Mouse (Mus musculus) embryonic facial prominence, embryonic 14.5 days (tissue): ENCODE measurements around the gene Lat. TPM values are rescaled to one million over a fixed set of nuclear protein-coding genes. Genes with fewer than 3 reads are reported as not detected.

Source experiments
- ATAC-seq: fragments of 200-750 bp; cut with Nextera tagmentation; 2 replicates; pipeline ENCODE4 v1.8.0; 2017; ENCODE audit warnings: low read depth, moderate number of reproducible peaks, moderate TSS enrichment
- DNase-seq: peaks from one replicate; pipeline ENCODE4 v3.0.0-alpha.2; 2015; ENCODE audit warnings: low spot score
- H3K27ac ChIP-seq: fragments of 300-500 bp; sonication (generic); replicated peaks from 2 replicates; pipeline ENCODE4 v1.5.1; 2014; ENCODE audit warnings: low read depth, mild to moderate bottlenecking, low read length, moderate library complexity
- H3K27me3 ChIP-seq: fragments of 300-500 bp; sonication (generic); replicated peaks from 2 replicates; pipeline ENCODE4 v1.6.1; 2014; ENCODE audit warnings: low read length; ENCODE audit not compliant: control insufficient read depth, insufficient read depth
- H3K36me3 ChIP-seq: fragments of 300-500 bp; sonication (generic); 2 replicates; pipeline ENCODE4 v1.6.1; 2014; ENCODE audit warnings: low read length, mixed read lengths; ENCODE audit not compliant: control insufficient read depth, insufficient read depth
- H3K4me1 ChIP-seq: fragments of 300-500 bp; sonication (generic); 2 replicates; pipeline ENCODE4 v1.6.1; 2014; ENCODE audit warnings: antibody characterized with exemption, low read length; ENCODE audit not compliant: control insufficient read depth, insufficient read depth
- H3K4me2 ChIP-seq: fragments of 300-500 bp; sonication (generic); 2 replicates; pipeline ENCODE4 v1.6.1; 2014; ENCODE audit warnings: low read depth, mild to moderate bottlenecking, low read length, moderate library complexity, mixed read lengths
- H3K4me3 ChIP-seq: fragments of 300-500 bp; sonication (generic); 2 replicates; pipeline ENCODE4 v1.5.1; 2014; ENCODE audit warnings: low read depth, mild to moderate bottlenecking, low read length
- H3K9ac ChIP-seq: fragments of 300-500 bp; sonication (generic); 2 replicates; pipeline ENCODE4 v1.6.1; 2014; ENCODE audit warnings: low read depth, mild to moderate bottlenecking, low read length, moderate library complexity, mixed read lengths
- H3K9me3 ChIP-seq: fragments of 300-500 bp; sonication (generic); 2 replicates; pipeline ENCODE4 v1.6.1; 2016; ENCODE audit warnings: low read length; ENCODE audit not compliant: control insufficient read depth
- WGBS: fragments of 180-500 bp; shearing (Covaris S2); extraction: QIAGEN DNeasy Blood & Tissue Kit; methylation state at CpG from one replicate; pipeline ENCODE4 v1.1.7; 2014; 5-methylcytosine and 5-hydroxymethylcytosine counted together
- polyA plus RNA-seq: library from polyadenylated mRNA; unstranded; fragments of >200 nt; fragmentation: Nextera tagmentation; extraction: Ambion mirVana; gene quantifications from 2 replicates; pipeline ENCODE4 v1.2.1, GENCODE M21; 2014

Gene Lat
- polyA plus RNA-seq, 1 experiment from 2014 or later: 2.3 TPM

DNA sequence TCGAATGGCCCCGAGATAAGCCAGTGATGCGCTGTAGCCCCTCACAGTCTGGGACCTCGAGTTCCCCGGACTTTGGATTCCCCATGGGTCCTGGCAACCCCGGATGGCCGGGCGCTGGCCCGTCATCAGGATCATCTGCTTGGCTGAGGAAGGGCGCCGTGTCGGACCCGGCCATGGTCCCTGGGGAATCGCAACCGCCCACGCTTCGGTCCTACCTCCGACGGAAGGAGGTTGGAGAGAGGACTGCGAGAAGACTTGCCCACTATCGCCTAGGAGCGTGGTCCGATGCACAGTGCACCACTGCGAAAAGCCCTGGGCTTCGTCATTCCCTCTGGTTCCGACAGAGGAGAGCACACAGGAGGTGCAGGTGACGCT lies 7.5 kb upstream of the Lat start:
- Histone ChIP-seq H3K36me3 (peaks cover 15% of the 10 kb centered on the region), H3K27ac (no peak overlapping the region; the same call in 1 of the 2 replicates), H3K4me1 (peaks cover 6% of the 10 kb centered on the region; the same call in 1 of the 2 replicates), H3K9ac (peak overlapping the region; percentile 84), H3K4me2 (peak overlapping the region; percentile 94), H3K27me3 (no peaks in the 10 kb centered on the region), H3K4me3 (peak overlapping the region; percentile 85), H3K9me3 (no peaks in the 10 kb centered on the region)
- no peak for DNase-seq
- ATAC-seq: peak; percentile 54; the same call in 1 of the 2 replicates
- WGBS: under 1% methylated on average over 24 of the region's 27 CpGs

DNA sequence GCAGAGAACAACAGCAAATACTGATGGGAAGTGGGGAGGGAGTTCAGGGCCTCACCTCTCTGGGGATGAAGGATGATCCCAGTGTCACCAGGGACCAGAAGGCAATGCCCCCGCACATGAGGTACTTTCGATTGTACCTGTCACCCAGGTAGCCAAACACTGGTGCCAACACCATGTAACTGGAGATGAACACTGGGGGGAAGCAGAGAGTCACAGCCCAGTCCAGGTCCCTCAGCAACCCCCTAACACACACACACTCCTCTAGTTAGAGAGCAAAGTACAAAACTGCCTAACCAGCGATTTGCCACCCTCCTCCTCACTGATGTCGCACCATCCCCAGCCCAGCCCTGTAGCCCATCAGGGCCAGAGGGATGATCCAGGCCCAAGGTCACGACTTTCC lies 5.6 kb upstream of the Lat start:
- no peaks in the 10 kb centered on the region for H3K9me3 ChIP-seq
- no peak overlapping the region for H3K9ac ChIP-seq
- H3K36me3 ChIP-seq: peaks cover 33% of the 10 kb centered on the region
- WGBS: 85% methylated on average over 5 of the region's 5 CpGs
- H3K4me1 ChIP-seq: peaks cover 6% of the 10 kb centered on the region; the same call in 1 of the 2 replicates
- H3K4me2 ChIP-seq: no peak overlapping the region
- no peak overlapping the region for H3K27ac ChIP-seq
- H3K27me3 ChIP-seq: no peaks in the 10 kb centered on the region
- DNase-seq (no peak), ATAC-seq (no peak)
- no peak overlapping the region for H3K4me3 ChIP-seq

GRCm38 (mm10) chr7:126374526-126374925 lies 5.2 kb upstream of the Lat start:
- DNase-seq: no peak
- Histone ChIP-seq H3K9me3 (no peaks in the 10 kb centered on the region), H3K36me3 (peaks cover 36% of the 10 kb centered on the region), H3K4me3 (no peak overlapping the region), H3K27ac (no peak overlapping the region), H3K4me2 (no peak overlapping the region), H3K27me3 (no peaks in the 10 kb centered on the region), H3K9ac (no peak overlapping the region), H3K4me1 (peaks cover 6% of the 10 kb centered on the region; the same call in 1 of the 2 replicates)
- ATAC-seq: no peak
- WGBS: 80% methylated on average over 6 of the region's 6 CpGs

- Histone ChIP-seq H3K4me1 (peaks cover 6% of the 10 kb centered on the region; the same call in 1 of the 2 replicates), H3K36me3 (peaks cover 36% of the 10 kb centered on the region), H3K4me3 (no peak overlapping the region), H3K9ac (no peak overlapping the region), H3K9me3 (no peaks in the 10 kb centered on the region), H3K27me3 (no peaks in the 10 kb centered on the region), H3K4me2 (no peak overlapping the region), H3K27ac (no peak overlapping the region)
- WGBS: 84% methylated on average over 9 of the region's 9 CpGs
- DNase-seq (no peak), ATAC-seq (no peak)
Observed at GRCm38 (mm10) chr7:126373007-126373406, 3.6 kb upstream of the Lat start.

DNA sequence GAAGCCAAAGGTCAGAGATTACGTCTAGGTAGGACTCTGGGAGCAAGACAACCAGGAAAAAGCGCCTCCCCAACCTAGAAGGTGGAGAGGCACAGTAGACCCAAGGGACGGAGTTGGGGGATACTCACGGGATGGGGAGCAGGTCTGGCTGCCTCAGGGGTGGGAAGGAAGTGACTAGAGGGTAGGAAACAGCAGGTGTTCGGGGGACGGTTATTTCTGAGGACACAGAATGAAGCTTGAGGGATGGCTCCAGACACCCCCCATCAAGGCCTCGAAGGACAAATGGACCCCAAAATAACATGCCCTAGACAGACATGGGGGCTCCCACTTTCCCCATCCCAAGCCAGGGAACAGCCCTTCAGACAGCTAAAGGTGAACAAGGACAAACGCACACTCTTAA lies 1.0 kb downstream of the Lat start:
- Histone ChIP-seq H3K9ac (no peak overlapping the region), H3K27me3 (no peaks in the 10 kb centered on the region), H3K36me3 (peaks cover 34% of the 10 kb centered on the region), H3K4me2 (no peak overlapping the region), H3K4me3 (no peak overlapping the region), H3K27ac (no peak overlapping the region), H3K9me3 (no peaks in the 10 kb centered on the region), H3K4me1 (no peaks in the 10 kb centered on the region)
- 82% methylated on average over 8 of the region's 8 CpGs for WGBS
- ATAC-seq: no peak
- DNase-seq: no peak

- no peaks in the 10 kb centered on the region for H3K9me3 ChIP-seq
- peaks cover 28% of the 10 kb centered on the region for H3K36me3 ChIP-seq
- ATAC-seq (no peak), DNase-seq (no peak)
- no peaks in the 10 kb centered on the region for H3K27me3 ChIP-seq
- no peak overlapping the region for H3K27ac ChIP-seq
- no peaks in the 10 kb centered on the region for H3K4me1 ChIP-seq
- H3K4me2 ChIP-seq: no peak overlapping the region
- WGBS: 89% methylated on average over 10 of the region's 10 CpGs
- H3K9ac ChIP-seq: no peak overlapping the region
- H3K4me3 ChIP-seq: no peak overlapping the region
Observed at GRCm38 (mm10) chr7:126367636-126368035, 1.7 kb downstream of the Lat start.

- H3K4me1 ChIP-seq: no peaks in the 10 kb centered on the region
- no peak overlapping the region for H3K4me3 ChIP-seq
- ATAC-seq (no peak), DNase-seq (no peak)
- 83% methylated on average over 6 of the region's 6 CpGs for WGBS
- H3K27me3 ChIP-seq: no peaks in the 10 kb centered on the region
- H3K9ac ChIP-seq: no peak overlapping the region
- no peak overlapping the region for H3K4me2 ChIP-seq
- no peaks in the 10 kb centered on the region for H3K9me3 ChIP-seq
- H3K27ac ChIP-seq: no peak overlapping the region
- no peaks in the 10 kb centered on the region for H3K36me3 ChIP-seq
Observed at GRCm38 (mm10) chr7:126363038-126363437, 6.3 kb downstream of the Lat start.

GRCm38 (mm10) chr7:126359049-126359448 lies 10.3 kb downstream of the Lat start:
- 73% methylated on average over 13 of the region's 13 CpGs for WGBS
- Histone ChIP-seq H3K4me2 (no peak overlapping the region; the same call in 1 of the 2 replicates), H3K27me3 (no peaks in the 10 kb centered on the region), H3K9me3 (no peaks in the 10 kb centered on the region), H3K4me1 (no peaks in the 10 kb centered on the region), H3K9ac (no peak overlapping the region), H3K36me3 (no peaks in the 10 kb centered on the region), H3K4me3 (no peak overlapping the region), H3K27ac (no peak overlapping the region)
- ATAC-seq: no peak
- DNase-seq: peak; percentile 26

DNA sequence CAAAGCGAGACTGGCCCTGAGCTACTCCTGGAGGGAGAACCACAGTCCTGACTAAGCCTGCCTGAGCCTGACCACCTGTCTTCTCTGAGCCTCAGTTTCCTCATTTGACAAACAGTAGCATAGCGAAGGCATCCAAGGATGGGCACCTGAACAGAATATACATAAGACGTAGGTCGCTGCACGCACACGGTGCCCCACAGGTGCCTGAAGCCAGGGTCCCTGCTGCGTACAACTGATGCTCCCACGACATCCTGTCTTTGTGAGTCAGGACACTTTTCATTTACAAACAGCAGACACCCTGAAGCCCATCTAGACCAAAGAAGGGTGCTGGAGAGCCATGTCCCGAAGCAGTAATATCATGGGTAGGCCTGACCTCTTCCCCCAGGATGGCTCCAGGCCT lies 11.0 kb downstream of the Lat start:
- 92% methylated on average over 9 of the region's 9 CpGs for WGBS

More for the DNA sequence above, 11.0 kb downstream of the Lat start:
- Histone ChIP-seq H3K4me2 (no peak overlapping the region), H3K9me3 (no peaks in the 10 kb centered on the region), H3K27me3 (no peaks in the 10 kb centered on the region), H3K4me3 (no peak overlapping the region), H3K27ac (no peak overlapping the region), H3K9ac (no peak overlapping the region), H3K4me1 (no peaks in the 10 kb centered on the region), H3K36me3 (no peaks in the 10 kb centered on the region)
- ATAC-seq: no peak
- DNase-seq: no peak
